Mouse (Mus musculus) thymus, adult 2 months (tissue): ENCODE results near the gene Osbpl7. TPM values are rescaled to one million over a fixed set of nuclear protein-coding genes. Genes with fewer than 3 reads are reported as not detected.

Source experiments
- DNase-seq: peaks from one replicate; pipeline ENCODE4 v3.0.0; 2021
- H3K27ac ChIP-seq: fragments of 200-500 bp; 2 replicates; pipeline ENCODE4 v1.5.1; 2012; ENCODE audit warnings: low read length, control low read depth; ENCODE audit not compliant: control insufficient read depth, insufficient read depth
- H3K27me3 ChIP-seq: fragments of 200-500 bp; 2 replicates; pipeline ENCODE4 v1.6.1; 2012; ENCODE audit warnings: mild to moderate bottlenecking, low read length, moderate library complexity, mixed read lengths; ENCODE audit not compliant: control insufficient read depth, insufficient read depth
- H3K36me3 ChIP-seq: fragments of 200-500 bp; 2 replicates; pipeline ENCODE4 v1.6.1; 2012; ENCODE audit warnings: mild to moderate bottlenecking, low read length, moderate library complexity; ENCODE audit not compliant: control insufficient read depth, insufficient read depth
- H3K4me1 ChIP-seq: fragments of 200-500 bp; replicated peaks from 2 replicates; pipeline ENCODE4 v1.6.1; 2012; ENCODE audit warnings: low read length; ENCODE audit not compliant: control insufficient read depth, insufficient read depth
- H3K4me3 ChIP-seq: fragments of 200-500 bp; 2 replicates; pipeline ENCODE4 v1.5.1; 2012; ENCODE audit warnings: mild to moderate bottlenecking, low read length, control low read depth, moderate library complexity; ENCODE audit not compliant: control insufficient read depth, insufficient read depth
- CTCF ChIP-seq: fragments of 200-500 bp; IDR thresholded peaks from 2 replicates; pipeline ENCODE4 v1.5.1; 2012; ENCODE audit warnings: mild to moderate bottlenecking, control low read depth, low read length, moderate library complexity, borderline replicate concordance; ENCODE audit not compliant: control insufficient read depth, poor library complexity, insufficient read depth; ENCODE audit errors: extremely low read depth
- POLR2A ChIP-seq: fragments of 200-500 bp; IDR thresholded peaks from 2 replicates; pipeline ENCODE4 v1.6.1; 2012; ENCODE audit warnings: mild to moderate bottlenecking, low read length, control low read depth, moderate library complexity; ENCODE audit not compliant: control insufficient read depth, poor library complexity, insufficient read depth; ENCODE audit errors: extremely low read depth
- WGBS: fragments of 180-500 bp; shearing (Covaris S2); methylation state at CpG from one replicate; pipeline ENCODE4 v1.1.7; 2018; 5-methylcytosine and 5-hydroxymethylcytosine counted together
- polyA plus RNA-seq: library from polyadenylated mRNA; depleted of rRNA; stranded (reverse); fragments of >200 nt; gene quantifications from 2 replicates; pipeline ENCODE4 v1.2.3, GENCODE M21; 2012

Gene Osbpl7
- polyA plus RNA-seq, 1 experiment: 36.7 TPM

GRCm38 (mm10) chr11:97017696-97018582 lies 32.5 kb upstream of the Osbpl7 start:
- H3K27ac ChIP-seq: no peak overlapping the region
- no peaks in the 10 kb centered on the region for H3K36me3 ChIP-seq
- TF ChIP-seq CTCF: no peak
- TF ChIP-seq POLR2A: no peak
- H3K27me3 ChIP-seq: peaks cover 32% of the 10 kb centered on the region
- no peak for DNase-seq
- peaks cover 38% of the 10 kb centered on the region for H3K4me1 ChIP-seq
- 2% methylated on average over 36 of the region's 36 CpGs for WGBS
- H3K4me3 ChIP-seq: peak overlapping the region; percentile 34

- DNase-seq: peak; percentile 61
- Histone ChIP-seq H3K4me1 (peaks cover 38% of the 10 kb centered on the region), H3K27me3 (peaks cover 32% of the 10 kb centered on the region), H3K27ac (no peak overlapping the region), H3K36me3 (no peaks in the 10 kb centered on the region), H3K4me3 (peak overlapping the region; percentile 34)
- 3% methylated on average over 68 of the region's 68 CpGs for WGBS
- TF ChIP-seq POLR2A (no peak), CTCF (no peak)
Observed at GRCm38 (mm10) chr11:97018583-97019344, 31.7 kb upstream of the Osbpl7 start.

- H3K36me3 ChIP-seq: no peaks in the 10 kb centered on the region
- TF ChIP-seq CTCF (no peak), POLR2A (no peak)
- H3K4me3 ChIP-seq: peak overlapping the region; percentile 34
- no peak for DNase-seq
- peaks cover 32% of the 10 kb centered on the region for H3K27me3 ChIP-seq
- WGBS: 14% methylated on average over 13 of the region's 13 CpGs
- H3K4me1 ChIP-seq: peaks cover 38% of the 10 kb centered on the region
- no peak overlapping the region for H3K27ac ChIP-seq
Observed at GRCm38 (mm10) chr11:97019345-97019708, 31.1 kb upstream of the Osbpl7 start.

- no peak overlapping the region for H3K27ac ChIP-seq
- H3K27me3 ChIP-seq: peaks cover 25% of the 10 kb centered on the region
- TF ChIP-seq POLR2A (no peak), CTCF (no peak)
- H3K4me1 ChIP-seq: peaks cover 43% of the 10 kb centered on the region
- WGBS: 7% methylated on average over 27 of the region's 27 CpGs
- no peaks in the 10 kb centered on the region for H3K36me3 ChIP-seq
- H3K4me3 ChIP-seq: peak overlapping the region; percentile 56
- peak; percentile 31 for DNase-seq
Observed at GRCm38 (mm10) chr11:97021121-97021765, 29.2 kb upstream of the Osbpl7 start.

GRCm38 (mm10) chr11:97021873-97022484 lies 28.4 kb upstream of the Osbpl7 start:
- Histone ChIP-seq H3K27ac (no peak overlapping the region), H3K27me3 (peaks cover 25% of the 10 kb centered on the region), H3K36me3 (no peaks in the 10 kb centered on the region), H3K4me1 (peaks cover 43% of the 10 kb centered on the region), H3K4me3 (peak overlapping the region; percentile 56)
- 0 out of 2 replicates have a peak, but pooled peaks have one; percentile 25 for TF ChIP-seq POLR2A
- peak; percentile 73 for TF ChIP-seq CTCF
- WGBS: 1% methylated on average over 50 of the region's 50 CpGs
- peak; percentile 90 for DNase-seq

- peaks cover 21% of the 10 kb centered on the region for H3K4me1 ChIP-seq
- WGBS: 88% methylated on average over 10 of the region's 10 CpGs
- peaks cover 4% of the 10 kb centered on the region for H3K27me3 ChIP-seq
- TF ChIP-seq CTCF (no peak), POLR2A (no peak)
- no peak overlapping the region for H3K27ac ChIP-seq
- H3K36me3 ChIP-seq: no peaks in the 10 kb centered on the region
- H3K4me3 ChIP-seq: no peak overlapping the region
- DNase-seq: no peak
Observed at GRCm38 (mm10) chr11:97024977-97025376, 25.5 kb upstream of the Osbpl7 start.
